Mouse (Mus musculus) kidney, embryonic 14.5 days (tissue): ENCODE measurements around the gene Batf. TPM values are rescaled to one million over a fixed set of nuclear protein-coding genes. Genes with fewer than 3 reads are reported as not detected.

Experiments
- ATAC-seq: fragments of 200-750 bp; cut with Nextera tagmentation; 2 replicates; pipeline ENCODE4 v1.8.0; 2017; ENCODE audit warnings: moderate number of reproducible peaks, mild to moderate bottlenecking, moderate TSS enrichment, moderate library complexity; ENCODE audit not compliant: low FRiP score, low TSS enrichment
- H3K27ac ChIP-seq: fragments of 300-500 bp; sonication (generic); 2 replicates; pipeline ENCODE4 v1.5.1; 2014; ENCODE audit warnings: low read depth, mild to moderate bottlenecking, low read length, moderate library complexity, mixed read lengths
- H3K27me3 ChIP-seq: fragments of 300-500 bp; sonication (generic); 2 replicates; pipeline ENCODE4 v1.6.1; 2014; ENCODE audit warnings: mild to moderate bottlenecking, low read length; ENCODE audit not compliant: control insufficient read depth, insufficient read depth
- H3K36me3 ChIP-seq: fragments of 300-500 bp; sonication (generic); 2 replicates; pipeline ENCODE4 v1.6.1; 2014; ENCODE audit warnings: low read length, mixed read lengths; ENCODE audit not compliant: control insufficient read depth, insufficient read depth
- H3K4me1 ChIP-seq: fragments of 300-500 bp; sonication (generic); 2 replicates; pipeline ENCODE4 v1.6.1; 2014; ENCODE audit warnings: low read length, mixed read lengths; ENCODE audit not compliant: control insufficient read depth, insufficient read depth
- H3K4me2 ChIP-seq: fragments of 300-500 bp; sonication (generic); replicated peaks from 2 replicates; pipeline ENCODE4 v1.6.1; 2014; ENCODE audit warnings: low read depth, mild to moderate bottlenecking, low read length
- H3K4me3 ChIP-seq: fragments of 300-500 bp; sonication (generic); 2 replicates; pipeline ENCODE4 v1.5.1; 2014; ENCODE audit warnings: mild to moderate bottlenecking, low read length
- H3K9ac ChIP-seq: fragments of 300-500 bp; sonication (generic); 2 replicates; pipeline ENCODE4 v1.6.1; 2014; ENCODE audit warnings: low read depth, mild to moderate bottlenecking, low read length, moderate library complexity
- H3K9me3 ChIP-seq: fragments of 300-500 bp; sonication (generic); 2 replicates; pipeline ENCODE4 v1.6.1; 2016; ENCODE audit warnings: low read length; ENCODE audit not compliant: control insufficient read depth
- WGBS: fragments of 180-500 bp; shearing (Covaris S2); extraction: QIAGEN DNeasy Blood & Tissue Kit; methylation state at CpG from one replicate; pipeline ENCODE4 v1.1.7; 2014; 5-methylcytosine and 5-hydroxymethylcytosine counted together
- polyA plus RNA-seq: library from polyadenylated mRNA; unstranded; fragments of >200 nt; fragmentation: Nextera tagmentation; extraction: Ambion mirVana; gene quantifications from 2 replicates; pipeline ENCODE4 v1.2.1, GENCODE M21; 2014

Gene Batf
- polyA plus RNA-seq: 2.7 and 2.9 TPM in 2 replicates

GRCm38 (mm10) chr12:85686466-85687216, at the start of gene Batf:
Batf (plus strand) TSS chr12:85686669.
- Histone ChIP-seq H3K9ac (no peak within 1 kb of the TSS; the same call in 1 of the 2 replicates), H3K4me3 (peak within 1 kb of the TSS; percentile 18; the same call in 1 of the 2 replicates), H3K27ac (no peak within 1 kb of the TSS), H3K4me2 (peak within 1 kb of the TSS; percentile 29), H3K27me3 (no peaks in the 10 kb centered on the region), H3K4me1 (no peaks in the 10 kb centered on the region), H3K36me3 (no peaks in the 10 kb centered on the region), H3K9me3 (no peaks in the 10 kb centered on the region)
- 30% methylated on average over 19 of the region's 22 CpGs for WGBS
- ATAC-seq: no peak

- Histone ChIP-seq H3K9ac (no peak overlapping the region), H3K4me1 (0 out of 2 replicates have a peak, but pooled peaks cover 9% of the 10 kb centered on the region), H3K36me3 (peaks cover 3% of the 10 kb centered on the region; the same call in 1 of the 2 replicates), H3K27me3 (no peaks in the 10 kb centered on the region), H3K4me3 (no peak overlapping the region), H3K9me3 (no peaks in the 10 kb centered on the region), H3K27ac (no peak overlapping the region), H3K4me2 (no peak overlapping the region)
- ATAC-seq: no peak
- WGBS: 59% methylated on average over 9 of the region's 9 CpGs
These were observed 48.5 kb upstream of the Batf start for GRCm38 (mm10) chr12:85637932-85638331.

- Histone ChIP-seq H3K4me3 (no peak overlapping the region), H3K9ac (no peak overlapping the region), H3K9me3 (no peaks in the 10 kb centered on the region), H3K27ac (no peak overlapping the region), H3K4me1 (0 out of 2 replicates have a peak, but pooled peaks cover 9% of the 10 kb centered on the region), H3K27me3 (no peaks in the 10 kb centered on the region), H3K36me3 (peaks cover 3% of the 10 kb centered on the region; the same call in 1 of the 2 replicates), H3K4me2 (no peak overlapping the region)
- ATAC-seq: no peak
- WGBS: 79% methylated on average over 20 of the region's 20 CpGs
These were observed 47.7 kb upstream of the Batf start for GRCm38 (mm10) chr12:85638541-85639325.

- no peaks in the 10 kb centered on the region for H3K9me3 ChIP-seq
- WGBS: 86% methylated on average over 12 of the region's 12 CpGs
- no peaks in the 10 kb centered on the region for H3K27me3 ChIP-seq
- no peak overlapping the region for H3K9ac ChIP-seq
- H3K4me1 ChIP-seq: 0 out of 2 replicates have a peak, but pooled peaks cover 9% of the 10 kb centered on the region
- H3K4me3 ChIP-seq: no peak overlapping the region
- H3K36me3 ChIP-seq: peaks cover 3% of the 10 kb centered on the region; the same call in 1 of the 2 replicates
- ATAC-seq: 0 out of 2 replicates have a peak, but pooled peaks have one; percentile 13
- no peak overlapping the region for H3K4me2 ChIP-seq
- no peak overlapping the region for H3K27ac ChIP-seq
These were observed 47.0 kb upstream of the Batf start for GRCm38 (mm10) chr12:85639326-85640008.

GRCm38 (mm10) chr12:85640852-85641563, 45.5 kb upstream of the Batf start:
- Histone ChIP-seq H3K4me2 (no peak overlapping the region), H3K4me1 (0 out of 2 replicates have a peak, but pooled peaks cover 9% of the 10 kb centered on the region), H3K9me3 (no peaks in the 10 kb centered on the region), H3K36me3 (peaks cover 3% of the 10 kb centered on the region; the same call in 1 of the 2 replicates), H3K27me3 (no peaks in the 10 kb centered on the region), H3K4me3 (no peak overlapping the region), H3K9ac (no peak overlapping the region), H3K27ac (no peak overlapping the region)
- WGBS: 63% methylated on average over 10 of the region's 10 CpGs
- no peak for ATAC-seq

GRCm38 (mm10) chr12:85641564-85641931, 44.9 kb upstream of the Batf start:
- no peaks in the 10 kb centered on the region for H3K27me3 ChIP-seq
- peaks cover 3% of the 10 kb centered on the region; the same call in 1 of the 2 replicates for H3K36me3 ChIP-seq
- ATAC-seq: no peak
- no peak overlapping the region for H3K27ac ChIP-seq
- no peak overlapping the region for H3K4me2 ChIP-seq
- H3K4me1 ChIP-seq: 0 out of 2 replicates have a peak, but pooled peaks cover 9% of the 10 kb centered on the region
- H3K9ac ChIP-seq: no peak overlapping the region
- H3K4me3 ChIP-seq: no peak overlapping the region
- H3K9me3 ChIP-seq: no peaks in the 10 kb centered on the region
- 49% methylated on average over 4 of the region's 4 CpGs for WGBS

- Histone ChIP-seq H3K27me3 (no peaks in the 10 kb centered on the region), H3K4me3 (no peak overlapping the region), H3K4me2 (no peak overlapping the region), H3K27ac (no peak overlapping the region), H3K36me3 (peaks cover 3% of the 10 kb centered on the region; the same call in 1 of the 2 replicates), H3K9ac (no peak overlapping the region), H3K9me3 (no peaks in the 10 kb centered on the region), H3K4me1 (0 out of 2 replicates have a peak, but pooled peaks cover 9% of the 10 kb centered on the region)
- 62% methylated on average over 5 of the region's 5 CpGs for WGBS
- ATAC-seq: no peak
These were observed 42.7 kb upstream of the Batf start for GRCm38 (mm10) chr12:85643735-85644134.

- H3K27ac ChIP-seq: no peak overlapping the region
- H3K36me3 ChIP-seq: no peaks in the 10 kb centered on the region
- no peak overlapping the region for H3K4me3 ChIP-seq
- no peak for ATAC-seq
- no peak overlapping the region for H3K4me2 ChIP-seq
- H3K9me3 ChIP-seq: no peaks in the 10 kb centered on the region
- no peak overlapping the region for H3K9ac ChIP-seq
- 0 out of 2 replicates have a peak, but pooled peaks cover 7% of the 10 kb centered on the region for H3K4me1 ChIP-seq
- H3K27me3 ChIP-seq: no peaks in the 10 kb centered on the region
- 86% methylated on average over 4 of the region's 4 CpGs for WGBS
These were observed 40.8 kb upstream of the Batf start for GRCm38 (mm10) chr12:85645664-85646063.
